Mouse (Mus musculus) myocyte (in vitro differentiated cells): ENCODE measurements at regions not wholly inside any gene's neighbourhood (a gene's known extent, or its start where the extent isn't known, plus 50 kb on each side); places are given as distances from the start of the nearest gene placed in this dataset.

ENCODE experiments used
- POLR2A ChIP-seq: IDR thresholded peaks from one replicate; pipeline ENCODE4 v1.6.1; 2011; ENCODE audit warnings: low read depth, mild to moderate bottlenecking, control low read depth, moderate library complexity; ENCODE audit not compliant: insufficient read length
- POLR2AphosphoS2 ChIP-seq: IDR thresholded peaks from one replicate; pipeline ENCODE4 v1.6.1; 2011; ENCODE audit warnings: low read depth, control low read depth; ENCODE audit not compliant: insufficient read length
- TCF12 ChIP-seq: IDR thresholded peaks from one replicate; pipeline ENCODE4 v1.6.1; 2011; ENCODE audit warnings: mild to moderate bottlenecking, control low read depth; ENCODE audit not compliant: poor library complexity, insufficient read depth, severe bottlenecking

DNA sequence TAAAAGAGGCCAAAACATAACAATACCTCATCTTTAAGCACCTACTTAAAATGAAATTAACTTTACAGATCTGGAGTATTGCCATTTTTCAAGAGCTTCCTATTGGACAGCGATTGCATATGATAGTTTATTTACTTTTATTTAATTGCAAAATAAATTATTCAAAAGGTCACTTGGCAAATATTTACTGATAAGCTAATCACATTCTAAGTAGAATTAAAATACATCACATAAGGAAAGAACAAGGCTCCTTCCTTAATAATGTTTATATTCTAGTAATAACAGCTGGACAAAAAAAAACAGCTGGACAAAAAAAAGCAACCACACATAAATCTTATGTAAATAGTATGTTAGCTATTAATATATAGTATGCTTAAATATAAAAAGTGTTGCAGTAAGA lies 668.1 kb downstream of the 1700064H15Rik start:
- no peak for TF ChIP-seq POLR2A
- TF ChIP-seq POLR2AphosphoS2, result no peak
- TF ChIP-seq TCF12, result no peak
